Mouse (Mus musculus): Measurements from ENCODE around the gene Irgm2.
"Not testable (repeated sequence)": the region's sequence is repeated elsewhere in the genome, so short reads cannot be mapped to it uniquely, and the experiment has no call there.

The Irgm2 gene

GRCm38 (mm10) chr11:58199229-58200037, at the start of gene Irgm2, which contains the start of gene Igtp:
Gene Irgm2 (plus strand): TSS chr11:58199618.
Gene Igtp (plus strand): TSS chr11:58199556.
- in situ Hi-C loops (cut with MboI; ENCODE audit: low pct_unique_long_range_greater_than_20kb in 1 of 2, low sequenced_read_pairs in 2 of 2, unreplicated experiment in 1 of 2): not testable (repeated sequence)

- in situ Hi-C loops (cut with MboI; ENCODE audit: low pct_unique_long_range_greater_than_20kb in 1 of 2, low sequenced_read_pairs in 2 of 2, unreplicated experiment in 1 of 2): no loop called here
Observed at GRCm38 (mm10) chr11:58155458-58155857, 44.0 kb upstream of the Irgm2 start.

GRCm38 (mm10) chr11:58156871-58157270, 42.5 kb upstream of the Irgm2 start:
- in situ Hi-C loops (cut with MboI; ENCODE audit: low pct_unique_long_range_greater_than_20kb in 1 of 2, low sequenced_read_pairs in 2 of 2, unreplicated experiment in 1 of 2): no loop called here

DNA sequence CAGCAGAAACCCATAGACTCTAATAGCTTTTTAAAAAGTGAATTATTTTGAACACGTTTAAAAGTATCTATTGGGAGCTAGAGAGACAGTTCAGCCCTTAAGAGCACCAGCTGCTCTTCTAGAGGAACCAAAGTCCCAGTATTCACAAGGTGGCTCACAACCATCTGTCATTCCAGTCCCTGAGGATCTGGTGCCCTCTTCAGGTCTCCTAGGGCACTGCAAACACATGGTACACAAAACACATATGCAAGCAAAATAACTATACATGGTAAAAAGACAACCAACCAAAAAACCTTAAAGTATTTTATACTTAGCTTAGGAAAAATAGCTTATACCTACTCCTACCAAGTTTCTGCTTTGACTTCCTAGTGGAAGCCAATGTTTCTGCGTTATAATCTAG, 34.3 kb upstream of the Irgm2 start:
- in situ Hi-C loops (cut with MboI; ENCODE audit: low pct_unique_long_range_greater_than_20kb in 1 of 2, low sequenced_read_pairs in 2 of 2, unreplicated experiment in 1 of 2): no loop called here

GRCm38 (mm10) chr11:58167822-58168166, 31.6 kb upstream of the Irgm2 start:
- in situ Hi-C loops (cut with MboI; ENCODE audit: low pct_unique_long_range_greater_than_20kb in 1 of 2, low sequenced_read_pairs in 2 of 2, unreplicated experiment in 1 of 2): no loop called here

DNA sequence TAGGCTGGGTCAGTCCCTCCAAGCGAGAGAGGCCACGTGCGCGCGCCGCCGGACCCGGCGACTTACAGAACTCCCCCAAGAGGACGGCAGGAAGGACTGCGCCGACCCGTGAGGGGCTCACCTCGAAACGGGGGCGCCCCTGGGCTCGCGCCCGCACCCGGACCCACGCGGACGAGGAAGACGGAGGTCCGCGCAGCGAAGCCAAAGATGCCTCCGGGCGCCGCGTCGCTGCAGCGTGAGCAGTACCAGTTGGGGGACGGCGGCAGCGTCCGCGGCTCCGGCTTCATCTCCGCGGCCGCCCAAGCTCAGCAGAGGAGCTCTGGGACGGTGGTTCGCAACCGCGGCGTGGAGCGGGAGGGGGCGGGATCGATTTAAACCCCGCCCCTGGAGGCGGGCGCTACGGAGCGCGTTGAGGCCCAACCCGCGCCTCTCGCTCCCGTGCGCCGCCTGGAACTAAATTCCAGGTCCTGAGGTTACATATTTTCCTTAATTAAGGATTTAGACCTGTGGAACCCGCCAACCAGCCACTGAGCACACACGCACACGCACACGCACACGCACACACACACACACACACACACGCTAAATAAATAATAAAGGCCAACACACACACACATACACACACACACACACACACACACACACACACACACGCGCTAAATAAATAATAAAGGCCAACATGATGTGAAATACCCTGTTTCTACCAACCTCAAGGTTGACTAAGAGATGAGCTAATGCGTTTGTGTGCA, 31.1 kb upstream of the Irgm2 start, which contains the start of gene Gemin5:
Gene Gemin5, minus strand, starts transcription at position 373 of the 749 bp plus-strand sequence.
- in situ Hi-C loops (cut with MboI; ENCODE audit: low pct_unique_long_range_greater_than_20kb in 1 of 2, low sequenced_read_pairs in 2 of 2, unreplicated experiment in 1 of 2): no loop called here

GRCm38 (mm10) chr11:58169666-58170065, 29.8 kb upstream of the Irgm2 start:
- in situ Hi-C loops (cut with MboI; ENCODE audit: low pct_unique_long_range_greater_than_20kb in 1 of 2, low sequenced_read_pairs in 2 of 2, unreplicated experiment in 1 of 2): no loop called here

DNA sequence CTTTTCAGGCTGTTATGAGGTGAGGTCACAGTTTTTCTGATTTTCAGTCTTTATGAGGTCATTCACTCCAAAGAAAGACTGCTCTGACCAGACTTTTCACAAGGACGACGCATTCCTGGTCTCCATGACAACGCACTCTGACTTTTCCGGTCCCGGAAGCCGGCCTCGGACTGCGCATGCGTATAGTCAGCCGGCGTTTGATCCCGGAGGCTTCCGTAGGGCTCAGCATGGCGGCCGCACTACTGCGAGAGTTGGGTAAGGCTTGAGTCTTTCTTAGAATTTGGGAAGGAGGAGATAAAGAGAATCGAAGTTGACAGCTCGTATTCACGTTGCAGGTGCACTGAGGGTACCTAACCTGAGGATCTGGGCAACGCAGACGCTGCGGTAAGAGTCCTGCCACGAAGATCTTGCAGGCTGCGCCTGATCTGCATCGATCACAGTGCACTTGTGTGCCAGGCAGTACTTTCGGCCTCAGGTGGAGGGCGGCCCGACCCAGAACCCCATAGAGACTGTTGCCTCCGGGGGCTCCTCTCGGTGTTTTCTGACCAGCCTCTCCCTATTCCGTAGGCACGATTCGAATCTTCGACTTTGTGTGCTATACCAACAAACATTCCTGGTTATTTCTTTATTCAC, 27.8 kb upstream of the Irgm2 start, which contains the start of gene Mrpl22:
Gene Mrpl22, plus strand, starts transcription at position 203 of the 633 bp plus-strand sequence.
- in situ Hi-C loops (cut with MboI; ENCODE audit: low pct_unique_long_range_greater_than_20kb in 1 of 2, low sequenced_read_pairs in 2 of 2, unreplicated experiment in 1 of 2): no loop called here

GRCm38 (mm10) chr11:58179563-58179962, 19.9 kb upstream of the Irgm2 start:
- in situ Hi-C loops (cut with MboI; ENCODE audit: low pct_unique_long_range_greater_than_20kb in 1 of 2, low sequenced_read_pairs in 2 of 2, unreplicated experiment in 1 of 2): no loop called here

DNA sequence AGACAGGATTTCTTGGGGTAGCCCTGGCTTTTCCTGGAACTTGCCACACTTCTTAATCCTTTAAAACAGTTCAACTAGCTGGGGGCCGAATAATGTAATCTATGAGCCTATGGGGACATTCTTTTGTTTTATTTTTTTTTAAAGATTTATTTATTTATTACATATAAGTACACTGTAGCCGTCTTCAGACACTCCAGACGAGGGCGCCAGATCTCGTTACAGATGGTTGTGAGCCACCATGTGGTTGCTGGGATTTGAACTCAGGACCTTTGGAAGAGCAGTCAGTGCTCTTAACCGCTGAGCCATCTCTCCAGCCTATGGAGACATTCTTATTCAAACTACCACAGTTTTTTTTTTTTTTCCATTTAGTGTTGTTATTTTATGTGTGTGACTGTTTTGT, 19.4 kb upstream of the Irgm2 start:
- in situ Hi-C loops (cut with MboI; ENCODE audit: low pct_unique_long_range_greater_than_20kb in 1 of 2, low sequenced_read_pairs in 2 of 2, unreplicated experiment in 1 of 2): not testable (repeated sequence)

- in situ Hi-C loops (cut with MboI; ENCODE audit: low pct_unique_long_range_greater_than_20kb in 1 of 2, low sequenced_read_pairs in 2 of 2, unreplicated experiment in 1 of 2): no loop called here
Observed at GRCm38 (mm10) chr11:58180756-58181155, 18.7 kb upstream of the Irgm2 start.

DNA sequence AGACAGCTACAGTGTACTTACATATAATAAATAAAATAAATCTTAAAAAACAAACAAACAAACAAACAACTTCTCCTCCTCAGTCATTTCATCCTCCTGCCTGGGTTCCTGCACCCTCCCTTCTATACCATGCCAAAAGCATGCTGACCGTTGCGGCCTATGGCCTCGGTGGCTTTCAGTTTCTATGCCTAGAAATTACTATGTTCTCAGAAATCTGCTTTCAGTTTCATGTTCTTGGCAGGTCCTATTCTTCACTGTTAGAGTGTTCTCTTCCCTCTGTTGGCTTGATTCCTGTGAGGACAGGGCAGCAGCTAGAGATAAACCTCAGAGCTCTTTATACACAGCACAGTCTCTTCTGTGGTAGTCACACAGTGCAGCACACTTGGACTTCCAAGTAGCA, 15.8 kb upstream of the Irgm2 start:
- in situ Hi-C loops (cut with MboI; ENCODE audit: low pct_unique_long_range_greater_than_20kb in 1 of 2, low sequenced_read_pairs in 2 of 2, unreplicated experiment in 1 of 2): no loop called here

- in situ Hi-C loops (cut with MboI; ENCODE audit: low pct_unique_long_range_greater_than_20kb in 1 of 2, low sequenced_read_pairs in 2 of 2, unreplicated experiment in 1 of 2): no loop called here
Observed at GRCm38 (mm10) chr11:58189675-58190074, 9.7 kb upstream of the Irgm2 start.

- in situ Hi-C loops (cut with MboI; ENCODE audit: low pct_unique_long_range_greater_than_20kb in 1 of 2, low sequenced_read_pairs in 2 of 2, unreplicated experiment in 1 of 2): no loop called here
Observed at GRCm38 (mm10) chr11:58193326-58193725, 6.1 kb upstream of the Irgm2 start.

GRCm38 (mm10) chr11:58193860-58194520, 5.4 kb upstream of the Irgm2 start:
- in situ Hi-C loops (cut with MboI; ENCODE audit: low pct_unique_long_range_greater_than_20kb in 1 of 2, low sequenced_read_pairs in 2 of 2, unreplicated experiment in 1 of 2): no loop called here

DNA sequence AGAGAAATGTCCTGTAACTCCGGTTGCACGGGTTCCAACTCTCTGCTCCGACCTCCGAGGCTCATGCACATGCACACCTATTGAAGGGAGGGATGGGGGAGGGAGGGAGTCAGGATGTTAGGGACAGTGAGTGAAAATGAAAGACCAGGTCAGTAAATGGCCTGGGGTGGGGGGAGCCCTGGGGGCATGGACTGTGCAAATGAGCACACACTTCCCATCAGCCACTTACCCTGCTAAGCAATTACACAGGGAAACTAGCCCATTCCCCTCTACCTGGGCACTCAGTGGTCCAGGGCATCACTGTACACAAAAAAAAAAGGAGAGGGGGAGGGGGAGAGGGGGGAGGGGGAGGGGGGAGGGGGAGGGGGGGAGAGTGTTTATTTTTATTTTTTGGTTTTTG, 755 bp upstream of the Irgm2 start:
- in situ Hi-C loops (cut with MboI; ENCODE audit: low pct_unique_long_range_greater_than_20kb in 1 of 2, low sequenced_read_pairs in 2 of 2, unreplicated experiment in 1 of 2): no loop called here

DNA sequence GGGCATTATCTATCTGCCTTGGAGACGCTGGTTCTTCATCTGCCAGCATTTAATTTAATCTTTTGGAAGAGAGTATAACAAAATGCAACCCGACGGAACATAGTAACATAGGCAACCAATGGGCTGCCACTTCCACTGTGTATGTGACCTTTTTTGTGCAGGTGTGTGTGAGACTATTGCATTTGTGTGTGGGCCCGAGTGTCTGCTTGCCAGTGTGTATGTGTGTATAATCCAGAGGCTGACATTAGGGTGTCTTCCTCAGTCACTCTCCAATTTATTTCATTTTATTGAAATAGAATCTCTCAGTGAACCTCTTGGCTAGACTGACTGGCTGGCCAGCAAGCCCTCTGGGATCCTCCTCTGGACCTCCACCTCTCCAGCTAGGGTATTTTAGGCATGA, 808 bp downstream of the Irgm2 start:
- in situ Hi-C loops (cut with MboI; ENCODE audit: low pct_unique_long_range_greater_than_20kb in 1 of 2, low sequenced_read_pairs in 2 of 2, unreplicated experiment in 1 of 2): no loop called here

- in situ Hi-C loops (cut with MboI; ENCODE audit: low pct_unique_long_range_greater_than_20kb in 1 of 2, low sequenced_read_pairs in 2 of 2, unreplicated experiment in 1 of 2): no loop called here
Observed at GRCm38 (mm10) chr11:58201052-58201451, 1.6 kb downstream of the Irgm2 start.
